Mouse (Mus musculus) 3134 (cell line): ENCODE data around the gene Rrm2.

Experiments used
- DNase-seq: peaks from one replicate; pipeline ENCODE4 v3.0.0-alpha.2; 2011; ENCODE audit warnings: low spot score; ENCODE audit not compliant: insufficient read length; ENCODE audit errors: extremely low read depth

The Rrm2 gene

GRCm38 (mm10) chr12:24746579-24747296 lies 38.7 kb downstream of the Rrm2 start:
- DNase-seq, result no peak

- DNase-seq, result no peak
Measured at GRCm38 (mm10) chr12:24747297-24747696, 39.3 kb downstream of the Rrm2 start.

GRCm38 (mm10) chr12:24750521-24750920 lies 42.5 kb downstream of the Rrm2 start:
- no peak for DNase-seq

- DNase-seq, result no peak
Measured at GRCm38 (mm10) chr12:24753680-24754079, 45.6 kb downstream of the Rrm2 start.

GRCm38 (mm10) chr12:24754693-24755092 lies 46.7 kb downstream of the Rrm2 start:
- DNase-seq, result no peak

GRCm38 (mm10) chr12:24755471-24755870 lies 47.4 kb downstream of the Rrm2 start:
- no peak for DNase-seq

- no peak for DNase-seq
Measured at GRCm38 (mm10) chr12:24757387-24757786, 49.3 kb downstream of the Rrm2 start.

GRCm38 (mm10) chr12:24758374-24758773 lies 50.3 kb downstream of the Rrm2 start:
- no peak for DNase-seq

GRCm38 (mm10) chr12:24762253-24762652 lies 54.2 kb downstream of the Rrm2 start:
- DNase-seq, result no peak
